Mouse (Mus musculus): ENCODE data around the gene Ptafr. TPM values are rescaled to one million over a fixed set of nuclear protein-coding genes. Genes with fewer than 3 reads are reported as not detected.
A peak's percentile ranks its signal among the peaks of the same experiment; 100 is the strongest.
"Not testable (repeated sequence)": the region's sequence is repeated elsewhere in the genome, so short reads cannot be mapped to it uniquely, and the experiment has no call there.

The Ptafr gene
- total RNA-seq, 2 experiments from 2014 or later, result 1.9 to 2.3 TPM

- DNase-seq, result not testable (repeated sequence)
Observed at GRCm38 (mm10) chr4:132555550-132555949, 8.3 kb upstream of the Ptafr start.

DNA sequence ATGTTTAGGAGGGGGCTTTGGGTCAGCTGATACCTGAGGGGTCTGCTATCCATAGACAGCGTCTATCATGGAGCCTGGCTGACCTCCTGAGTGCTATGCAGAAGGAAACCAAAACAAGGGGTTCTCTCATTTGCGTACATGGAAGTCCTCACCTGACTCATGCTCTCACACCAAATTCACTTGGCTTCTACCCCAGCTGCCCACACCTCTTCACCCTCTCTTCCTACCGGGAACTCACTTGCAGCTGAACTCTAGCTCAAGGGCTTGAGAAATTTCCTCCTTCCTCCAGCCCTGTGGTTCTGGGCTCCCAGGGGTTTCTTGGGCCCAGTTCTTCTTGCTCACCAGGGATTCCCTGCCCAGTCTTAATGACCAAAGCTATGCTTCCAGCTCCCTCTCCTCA lies 606 bp upstream of the Ptafr start:
- DNase-seq, result no peak

GRCm38 (mm10) chr4:132565089-132565747 lies 1.4 kb downstream of the Ptafr start:
- no peak for DNase-seq

- peak; percentile 40 for DNase-seq
Observed at GRCm38 (mm10) chr4:132567361-132567779, 3.5 kb downstream of the Ptafr start.

- no peak for DNase-seq
Observed at GRCm38 (mm10) chr4:132569115-132569514, 5.2 kb downstream of the Ptafr start.

- DNase-seq, result no peak
Observed at GRCm38 (mm10) chr4:132571190-132571589, 7.3 kb downstream of the Ptafr start.

- no peak for DNase-seq
Observed at GRCm38 (mm10) chr4:132573327-132573726, 9.5 kb downstream of the Ptafr start.

DNA sequence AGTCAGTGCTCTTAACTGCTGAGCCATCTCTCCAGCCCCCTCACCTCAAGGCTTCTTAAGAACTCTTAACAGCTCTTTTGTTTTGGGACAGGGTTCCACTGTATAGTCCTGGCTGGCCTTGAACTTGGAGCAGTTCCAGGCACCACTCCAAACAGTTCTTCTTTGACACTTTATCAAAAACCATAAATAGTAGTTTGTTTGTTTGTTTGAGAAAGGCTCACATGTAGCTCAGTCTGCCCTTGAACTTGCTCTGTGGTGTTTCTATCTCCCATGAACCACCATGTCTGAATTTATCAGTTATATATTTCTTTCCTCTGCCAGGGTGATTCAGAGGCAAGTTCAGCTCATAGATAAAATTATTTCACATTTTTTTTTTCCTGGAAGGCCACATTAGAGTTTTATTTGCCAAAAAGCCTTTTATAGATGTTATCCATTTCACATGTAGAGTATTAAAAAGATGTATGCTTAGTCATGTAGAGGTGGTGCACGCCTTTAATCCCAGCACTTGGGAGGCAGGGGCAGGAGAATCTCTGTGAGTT lies 11.0 kb downstream of the Ptafr start:
- DNase-seq, result no peak

GRCm38 (mm10) chr4:132583781-132584180 lies 19.9 kb downstream of the Ptafr start:
- no peak for DNase-seq

DNA sequence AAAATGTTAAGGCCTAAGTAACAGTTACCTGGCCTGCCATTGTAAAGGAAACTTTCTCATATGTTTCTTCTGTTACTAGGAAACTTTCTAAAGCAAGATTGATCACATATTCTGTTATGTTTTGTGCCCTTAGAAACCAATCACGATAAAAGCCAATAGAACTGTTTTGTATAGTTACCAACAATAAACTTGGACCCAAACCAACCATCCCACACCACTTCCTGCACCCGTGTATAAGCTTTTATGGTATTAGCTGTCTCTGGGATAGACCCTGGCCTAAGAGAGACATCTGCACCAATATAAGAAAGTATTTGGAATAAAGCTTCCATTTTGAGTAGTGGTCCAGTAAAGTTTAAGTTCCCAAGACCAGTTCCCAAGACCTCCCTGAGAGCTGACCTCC lies 21.1 kb downstream of the Ptafr start:
- no peak for DNase-seq

- no peak for DNase-seq
Observed at GRCm38 (mm10) chr4:132586282-132586681, 22.4 kb downstream of the Ptafr start.

- no peak for DNase-seq
Observed at GRCm38 (mm10) chr4:132588512-132588911, 24.6 kb downstream of the Ptafr start.

DNA sequence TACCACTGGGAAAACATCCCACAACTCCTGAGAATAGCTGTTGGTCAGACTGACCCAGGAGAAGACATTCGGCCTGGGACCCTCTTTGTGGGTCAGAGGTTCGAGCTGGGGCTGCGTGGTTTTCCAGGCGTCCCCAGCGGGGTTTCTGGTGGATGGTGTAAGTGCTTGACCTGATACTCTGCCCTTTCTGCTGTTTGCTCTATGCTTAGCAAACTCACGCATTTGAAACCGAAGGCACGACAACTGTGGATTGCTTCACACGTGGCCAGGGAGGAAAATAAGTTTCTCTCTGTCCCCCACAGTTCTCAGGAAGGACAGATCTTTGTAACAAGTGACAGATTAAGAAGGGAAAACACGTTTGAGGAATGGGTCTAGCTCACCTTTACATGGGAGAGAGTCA lies 26.8 kb downstream of the Ptafr start:
- DNase-seq, result no peak

DNA sequence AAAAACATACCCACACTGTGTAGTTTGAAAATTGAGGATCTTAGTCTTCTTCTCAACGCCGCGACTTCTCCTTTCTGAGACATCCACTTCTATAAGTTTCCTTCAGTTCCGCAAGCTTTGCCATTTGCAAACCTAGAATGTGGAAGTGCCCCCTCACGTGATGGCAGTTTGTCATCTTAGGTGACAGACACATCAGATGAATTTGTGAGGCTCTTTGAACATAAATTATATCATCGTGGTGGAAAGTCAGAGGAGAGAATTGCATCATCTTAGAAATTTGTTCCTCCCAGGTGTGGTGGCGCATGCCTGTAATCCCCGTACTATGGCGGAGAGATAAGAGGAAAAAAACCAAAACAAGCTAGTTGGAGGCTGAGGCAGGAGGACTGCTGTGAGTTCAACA lies 29.1 kb downstream of the Ptafr start:
- DNase-seq, result no peak

- DNase-seq, result no peak
Observed at GRCm38 (mm10) chr4:132594191-132594590, 30.3 kb downstream of the Ptafr start.

GRCm38 (mm10) chr4:132598861-132599260 lies 35.0 kb downstream of the Ptafr start:
- no peak for DNase-seq

- no peak for DNase-seq
Observed at GRCm38 (mm10) chr4:132599764-132600163, 35.9 kb downstream of the Ptafr start.

DNA sequence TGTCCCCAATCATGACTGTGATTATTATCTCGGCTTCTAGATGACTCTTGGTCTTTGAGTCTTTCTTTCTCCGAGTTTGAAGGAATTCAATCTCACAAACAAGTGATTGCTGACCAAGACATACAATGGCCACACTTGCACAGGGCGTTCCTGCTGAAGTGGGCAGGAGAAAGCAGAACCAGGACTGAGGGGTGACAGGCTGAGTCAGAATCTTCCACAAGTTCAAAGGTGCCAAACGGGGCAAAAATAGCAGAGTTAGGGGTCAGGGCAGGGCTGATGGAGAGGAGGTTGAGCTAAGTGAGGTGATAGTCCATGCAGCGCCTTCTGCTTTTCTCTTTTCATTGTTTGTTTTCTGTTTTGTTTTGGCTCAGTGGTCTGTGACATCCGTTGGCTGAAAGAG lies 36.6 kb downstream of the Ptafr start:
- DNase-seq, result no peak

DNA sequence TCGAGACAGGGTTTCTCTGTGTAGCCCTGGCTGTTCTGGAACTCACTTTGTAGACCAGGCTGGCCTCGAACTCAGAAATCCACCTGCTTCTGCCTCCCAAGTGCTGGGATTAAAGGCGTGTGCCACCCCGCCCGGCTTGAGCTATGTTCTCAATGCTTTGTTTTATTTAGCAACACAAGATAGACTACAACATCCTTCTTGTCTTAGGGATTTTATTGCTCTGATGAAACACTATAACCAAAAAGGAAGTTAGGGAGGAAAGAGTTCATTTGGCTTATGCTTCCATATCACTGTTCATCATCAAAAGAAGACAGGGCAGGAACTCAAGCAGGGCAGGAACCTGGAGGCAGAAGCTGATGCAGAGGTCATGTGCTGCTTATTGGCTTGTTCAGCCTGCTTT lies 37.4 kb downstream of the Ptafr start:
- DNase-seq, result not testable (repeated sequence)

- no peak for DNase-seq
Observed at GRCm38 (mm10) chr4:132603468-132603867, 39.6 kb downstream of the Ptafr start.

GRCm38 (mm10) chr4:132605816-132606215 lies 41.9 kb downstream of the Ptafr start:
- DNase-seq, result no peak

GRCm38 (mm10) chr4:132608147-132608546 lies 44.3 kb downstream of the Ptafr start:
- DNase-seq, result no peak

GRCm38 (mm10) chr4:132610301-132610984 lies 46.6 kb downstream of the Ptafr start:
- no peak for DNase-seq

DNA sequence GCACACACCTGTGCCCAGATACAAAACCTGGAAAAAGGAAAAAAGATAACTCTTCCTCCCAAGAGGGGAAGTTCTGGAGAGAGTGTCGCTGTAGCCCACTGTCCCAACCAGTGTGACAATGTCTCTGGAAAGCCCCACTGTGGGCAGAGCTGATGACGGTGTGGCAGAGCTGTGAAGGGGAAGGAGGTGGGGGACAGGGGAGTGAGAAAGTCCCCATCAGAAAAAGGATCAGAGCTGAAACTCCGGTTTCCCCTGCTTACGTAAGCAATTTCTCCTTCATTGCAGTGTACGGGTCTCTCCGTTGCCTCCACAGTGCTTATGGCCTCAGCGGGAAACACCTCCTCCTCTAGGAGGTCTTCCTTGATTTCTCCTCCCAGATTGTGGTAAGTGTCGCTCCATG lies 47.5 kb downstream of the Ptafr start:
- no peak for DNase-seq

All from adrenal gland, postnatal 10 days (tissue).